Mouse (Mus musculus) cortical plate, adult 2 months (tissue): ENCODE data around the gene Safb2.

Source experiments
- CTCF ChIP-seq: fragments of 200-500 bp; IDR thresholded peaks from 2 replicates; pipeline ENCODE4 v1.5.1; 2011; ENCODE audit warnings: mild to moderate bottlenecking, control low read depth, low read length; ENCODE audit not compliant: insufficient read depth; ENCODE audit errors: extremely low read depth
- POLR2A ChIP-seq: fragments of 200-500 bp; IDR thresholded peaks from 2 replicates; pipeline ENCODE4 v1.6.1; 2011; ENCODE audit warnings: mild to moderate bottlenecking, low read length, control low read depth; ENCODE audit not compliant: insufficient read depth; ENCODE audit errors: extremely low read depth

DNA sequence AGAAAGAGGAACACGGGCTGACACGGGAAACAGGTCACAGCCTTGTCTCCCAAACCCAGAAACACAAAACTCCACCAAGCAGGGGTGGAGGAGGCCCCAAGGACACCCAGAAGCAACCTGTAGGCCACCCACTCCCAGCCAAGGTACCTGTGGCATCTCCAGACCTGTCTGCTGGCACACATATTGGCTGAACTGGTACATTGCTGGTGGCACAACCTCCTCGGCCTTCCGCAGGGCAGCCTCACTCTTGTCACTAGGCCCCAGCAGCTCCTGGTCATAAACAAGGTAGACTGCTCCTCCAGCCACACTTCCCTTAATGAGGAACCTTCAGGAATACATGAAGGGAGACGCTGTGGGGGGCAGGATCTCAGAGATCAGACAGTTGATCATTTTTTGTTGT lies 24.3 kb upstream of the Safb2 start:
- TF ChIP-seq POLR2A (no peak), CTCF (no peak)
